In the genomic region with DNA sequence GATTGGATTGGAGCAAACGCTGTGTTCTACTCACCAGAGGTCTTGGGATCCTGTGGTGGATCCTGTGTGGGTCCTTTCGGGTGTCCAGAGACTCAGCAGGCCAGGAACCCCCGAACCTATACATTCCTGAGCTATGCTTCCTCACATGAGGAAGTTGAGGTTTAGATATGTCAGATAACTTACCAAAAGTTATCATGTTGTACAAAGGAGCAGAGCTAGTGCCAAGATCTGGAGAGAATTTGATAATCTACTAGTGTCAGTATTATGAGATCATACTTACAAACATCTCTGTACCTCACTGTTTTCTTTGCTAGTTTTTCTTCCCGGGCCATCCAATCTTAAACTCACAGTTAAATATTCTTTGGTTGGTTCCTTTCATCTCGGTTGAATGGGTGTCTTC, we compare ENCODE assay signal across 16 mouse cellular contexts.
A peak's percentile ranks its signal among the peaks of the same experiment; 100 is the strongest.
DNase-seq lines count a peak whose midpoint lies in the region; TF ChIP-seq lines count a peak whose summit lies in the region.
"Had no signal": no experiment of that assay in that cellular context is flagged by ENCODE, and none has a peak within 500 bp of the region (broad histone marks: within the 10 kb centered on the region; RNA-seq: fewer than 3 reads in every experiment).

No protein-coding gene starts in this region.

- DNase-seq in MEL (ENCODE audit: low read depth, low spot score): peak; percentile 44
- no peak for DNase-seq in lung, adult 2 months
- DNase-seq: adrenal gland, adult 2 months; adrenal gland, adult 8-10 months; adrenal gland, postnatal 10 days; adrenal gland, postnatal 14 days; adrenal gland, postnatal 25 days; adrenal gland, postnatal 36 days; B cell, adult 2 months; cerebellum, adult 11 months; cerebellum, adult 11-12 months; cerebellum, adult 18-20 months; cerebellum, adult 2 months; cerebellum, adult 8-10 months had no signal

- H3K9ac ChIP-seq in MEL (ENCODE audit: control insufficient read depth, low read depth, low read length, poor library complexity, severe bottlenecking): no peak overlapping the region

- H3K36me3 ChIP-seq in MEL (ENCODE audit: control insufficient read depth in 1 of 2, insufficient read depth in 2 of 2, low read length in 2 of 2): peaks cover 0 to 5% of the 10 kb centered on the region in 2 experiments; a peak in 2 of 4 replicates
- H3K36me3 ChIP-seq: G1E had no signal

- no peak for TF ChIP-seq RAD21 in MEL (IDR thresholded peaks at IDR 0.05; ENCODE audit: low read depth, low read length)

- TF ChIP-seq POLR2A in MEL (IDR thresholded peaks at IDR 0.05; ENCODE audit: control insufficient read depth in 1 of 2, insufficient read depth in 1 of 2, low read depth in 1 of 2, low read length in 2 of 2, poor library complexity in 1 of 2): no peak
- TF ChIP-seq POLR2A in lung, adult 2 months (IDR thresholded peaks at IDR 0.05; ENCODE audit: borderline replicate concordance, extremely low read depth, low read depth, low read length): no peak

- WGBS in lung, adult 2 months: 77% methylated on average over 5 of the region's 5 CpGs

- TF ChIP-seq EP300 in MEL (IDR thresholded peaks at IDR 0.05; ENCODE audit: low read depth in 1 of 2, low read length in 2 of 2): peak; percentile 70 to 83; a peak in 2 of 4 replicates

- TF ChIP-seq CTCF in MEL (IDR thresholded peaks at IDR 0.05 in 2 of 3, conservative IDR thresholded peaks at IDR 0.05 in 1 of 3; ENCODE audit: control insufficient read depth in 1 of 3, insufficient read depth in 1 of 3, low read depth in 2 of 3, low read length in 3 of 3, poor library complexity in 1 of 3, severe bottlenecking in 1 of 3): no peak
- TF ChIP-seq CTCF in lung, adult 2 months (IDR thresholded peaks at IDR 0.05; ENCODE audit: insufficient read depth, low read length): no peak

- H3K4me1 ChIP-seq in MEL (ENCODE audit: control insufficient read depth in 1 of 2, insufficient read depth in 2 of 2, low read length in 2 of 2): peaks cover 0 to 14% of the 10 kb centered on the region in 2 experiments; a peak in 3 of 4 replicates
- H3K4me1 ChIP-seq in lung, adult 2 months (ENCODE audit: control insufficient read depth, insufficient read depth, low read length): no peaks in the 10 kb centered on the region

- H3K79me2 ChIP-seq in MEL (ENCODE audit: control insufficient read depth, insufficient read depth, low read length, poor library complexity): no peaks in the 10 kb centered on the region

- H3K9me3 ChIP-seq in MEL (replicated peaks; ENCODE audit: insufficient read depth, low read length): no peaks in the 10 kb centered on the region
- H3K9me3 ChIP-seq: G1E had no signal

- no peak overlapping the region for H3K4me3 ChIP-seq in MEL (ENCODE audit: control insufficient read depth in 1 of 2, insufficient read depth in 1 of 2, low read depth in 2 of 2, low read length in 2 of 2)
- H3K4me3 ChIP-seq in lung, adult 2 months (replicated peaks; ENCODE audit: extremely low read depth, low read depth, low read length): no peak overlapping the region

- H3K27me3 ChIP-seq in MEL (ENCODE audit: control insufficient read depth in 1 of 2, insufficient read depth in 2 of 2, low read length in 2 of 2): no peaks in the 10 kb centered on the region
- H3K27me3 ChIP-seq: CH12.LX had no signal

- no peak overlapping the region for H3K27ac ChIP-seq in MEL (ENCODE audit: control insufficient read depth, low read depth, low read length)

TF ChIP-seq in MEL, 35 proteins besides CTCF, POLR2A, EP300 and RAD21:
- TF ChIP-seq TCF12 (IDR thresholded peaks at IDR 0.05; ENCODE audit: low read depth, low read length): peak; percentile 75; the same call in 1 of the 2 replicates
- TF ChIP-seq BHLHE40 (IDR thresholded peaks at IDR 0.05; ENCODE audit: borderline replicate concordance, low read depth, low read length): no peak
- TF ChIP-seq RCOR1 (IDR thresholded peaks at IDR 0.05; ENCODE audit: low read depth, low read length): peak; percentile 54
- TF ChIP-seq SMC3 (IDR thresholded peaks at IDR 0.05; ENCODE audit: low read depth, low read length): no peak
- no peak for TF ChIP-seq CHD1 (IDR thresholded peaks at IDR 0.05; ENCODE audit: low read depth, low read length)
- TF ChIP-seq JUND (IDR thresholded peaks at IDR 0.05; ENCODE audit: low read depth, low read length): no peak
- no peak for TF ChIP-seq ZKSCAN1 (IDR thresholded peaks at IDR 0.05; ENCODE audit: low read depth, low read length)
- no peak for TF ChIP-seq MAFK (IDR thresholded peaks at IDR 0.05; ENCODE audit: borderline replicate concordance, low read depth, low read length)
- no peak for TF ChIP-seq TBP (IDR thresholded peaks at IDR 0.05; ENCODE audit: low read depth, low read length)
- TF ChIP-seq GATA1 (IDR thresholded peaks at IDR 0.05; ENCODE audit: low read depth, low read length): peak; percentile 85
- TF ChIP-seq E2F4 (IDR thresholded peaks at IDR 0.05; ENCODE audit: borderline replicate concordance, low read depth, low read length): no peak
- no peak for TF ChIP-seq NELFE (IDR thresholded peaks at IDR 0.05; ENCODE audit: low read depth, low read length)
- TF ChIP-seq ELF1 (IDR thresholded peaks at IDR 0.05; ENCODE audit: low read depth, low read length): no peak
- no peak for TF ChIP-seq SIN3A (IDR thresholded peaks at IDR 0.05; ENCODE audit: low read length)
- TF ChIP-seq USF2 (IDR thresholded peaks at IDR 0.05; ENCODE audit: borderline replicate concordance in 1 of 2, insufficient read depth in 1 of 2, low read depth in 1 of 2, low read length in 2 of 2): no peak
- TF ChIP-seq KAT2A (conservative IDR thresholded peaks at IDR 0.05; ENCODE audit: low read depth, low read length): no peak
- TF ChIP-seq HCFC1 (IDR thresholded peaks at IDR 0.05; ENCODE audit: low read depth, low read length): no peak
- TF ChIP-seq MAX (IDR thresholded peaks at IDR 0.05; ENCODE audit: low read length): no peak
- no peak for TF ChIP-seq MEF2A (IDR thresholded peaks at IDR 0.05; ENCODE audit: extremely low read depth, insufficient replicate concordance, low read depth, low read length, poor library complexity, severe bottlenecking)
- no peak for TF ChIP-seq NRF1 (IDR thresholded peaks at IDR 0.05; ENCODE audit: insufficient read depth, low read depth, low read length, poor library complexity, severe bottlenecking)
- no peak for TF ChIP-seq UBTF (IDR thresholded peaks at IDR 0.05; ENCODE audit: borderline replicate concordance, insufficient read depth, low read depth, low read length)
- no peak for TF ChIP-seq POLR2AphosphoS5 (IDR thresholded peaks at IDR 0.05; ENCODE audit: borderline replicate concordance, low read depth, low read length)
- TF ChIP-seq MYC (IDR thresholded peaks at IDR 0.05; ENCODE audit: low read depth, low read length): no peak
- no peak for TF ChIP-seq ZNF384 (IDR thresholded peaks at IDR 0.05; ENCODE audit: low read depth, low read length)
- TF ChIP-seq ZC3H11A (IDR thresholded peaks at IDR 0.05; ENCODE audit: low read depth, low read length): no peak
- no peak for TF ChIP-seq MYB (IDR thresholded peaks at IDR 0.05; ENCODE audit: low read depth, low read length)
- peak; percentile 76 for TF ChIP-seq ETS1 (IDR thresholded peaks at IDR 0.05; ENCODE audit: low read depth, low read length)
- no peak for TF ChIP-seq CHD2 (IDR thresholded peaks at IDR 0.05; ENCODE audit: low read length)
- TF ChIP-seq TAL1 (IDR thresholded peaks at IDR 0.05; ENCODE audit: low read length): peak; percentile 10; the same call in 1 of the 2 replicates
- no peak for TF ChIP-seq MAZ (IDR thresholded peaks at IDR 0.05; ENCODE audit: low read depth, low read length)
- TF ChIP-seq USF1 (IDR thresholded peaks at IDR 0.05; ENCODE audit: low read depth, low read length): no peak
- no peak for TF ChIP-seq ZMIZ1 (IDR thresholded peaks at IDR 0.05; ENCODE audit: low read depth, low read length)
- TF ChIP-seq GABPA (IDR thresholded peaks at IDR 0.05; ENCODE audit: low read depth, low read length): no peak
- TF ChIP-seq POLR2AphosphoS2 (IDR thresholded peaks at IDR 0.05; ENCODE audit: low read length): no peak
- TF ChIP-seq MXI1 (IDR thresholded peaks at IDR 0.05; ENCODE audit: low read depth, low read length): no peak
TF ChIP-seq in MEL: peak in this region for 5.
